Mouse (Mus musculus): ENCODE data around the gene Tmbim1.

Tmbim1 gene

DNA sequence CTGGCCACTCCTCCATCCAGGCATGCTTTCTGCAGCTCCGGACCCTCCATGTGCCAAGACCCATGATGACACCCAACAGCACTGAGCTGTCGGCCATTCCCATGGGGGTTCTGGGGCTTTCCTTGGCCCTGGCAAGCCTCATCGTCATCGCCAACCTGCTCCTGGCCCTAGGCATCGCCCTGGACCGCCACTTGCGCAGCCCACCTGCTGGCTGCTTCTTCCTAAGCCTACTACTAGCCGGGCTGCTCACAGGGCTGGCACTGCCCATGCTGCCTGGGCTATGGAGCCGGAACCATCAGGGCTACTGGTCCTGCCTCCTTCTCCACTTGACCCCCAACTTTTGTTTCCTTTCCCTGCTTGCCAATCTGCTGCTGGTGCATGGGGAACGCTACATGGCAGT is 26.9 kb downstream of the Tmbim1 start, which contains the start of gene Gpbar1:
Gene Gpbar1 (plus strand): TSS at position 13 of the 400 bp plus-strand sequence.
- no peak for DNase-seq (ENCODE audit: low spot score in 2 of 2)

GRCm38 (mm10) chr1:74277883-74278537 is 27.4 kb downstream of the Tmbim1 start:
- no peak for DNase-seq (ENCODE audit: low spot score in 2 of 2)

- DNase-seq (ENCODE audit: low spot score in 2 of 2): no peak
These were observed 28.4 kb downstream of the Tmbim1 start for GRCm38 (mm10) chr1:74277041-74277440.

DNA sequence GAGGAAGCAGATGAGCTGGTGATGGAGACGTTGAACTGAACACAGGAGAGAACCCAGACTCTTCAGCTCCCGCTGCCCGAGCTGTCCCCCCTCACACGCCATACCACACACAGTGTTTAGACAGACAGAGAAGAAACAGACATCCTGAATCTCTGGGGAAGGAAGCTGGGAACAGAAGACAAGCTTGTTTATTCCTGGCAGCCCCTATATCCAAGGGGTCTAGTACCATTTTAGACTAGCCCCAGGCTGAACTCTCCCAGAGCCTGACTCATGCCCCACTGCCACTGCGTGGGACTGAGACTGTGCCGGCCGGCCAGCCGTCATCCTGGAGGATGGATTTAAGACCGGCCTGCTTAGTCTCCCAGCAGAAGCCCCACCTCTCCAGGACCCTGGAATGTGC is 30.4 kb downstream of the Tmbim1 start:
- no peak for DNase-seq (ENCODE audit: low spot score in 2 of 2)

DNA sequence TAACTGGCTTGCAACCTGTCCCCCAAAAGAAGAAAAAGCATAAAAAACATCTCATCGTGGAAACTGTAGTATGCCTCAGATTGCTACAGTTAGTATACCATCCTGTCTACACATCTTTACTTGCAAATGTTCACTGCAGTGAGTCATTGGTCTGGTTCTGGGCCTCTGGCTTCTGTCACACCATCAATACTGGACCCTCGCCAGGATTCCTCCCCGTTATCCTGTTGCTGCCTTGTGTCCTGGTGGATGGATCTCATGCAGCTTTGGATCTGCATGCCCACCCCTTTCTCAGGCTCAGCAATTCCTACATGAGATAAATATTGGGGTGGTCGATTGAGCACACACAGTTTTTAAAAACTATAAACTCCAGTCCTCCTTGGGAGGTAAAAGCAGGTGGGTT is 33.8 kb downstream of the Tmbim1 start:
- no peak for DNase-seq (ENCODE audit: low spot score in 2 of 2)

GRCm38 (mm10) chr1:74268750-74269149 is 36.7 kb downstream of the Tmbim1 start:
- no peak for DNase-seq (ENCODE audit: low spot score in 2 of 2)

DNA sequence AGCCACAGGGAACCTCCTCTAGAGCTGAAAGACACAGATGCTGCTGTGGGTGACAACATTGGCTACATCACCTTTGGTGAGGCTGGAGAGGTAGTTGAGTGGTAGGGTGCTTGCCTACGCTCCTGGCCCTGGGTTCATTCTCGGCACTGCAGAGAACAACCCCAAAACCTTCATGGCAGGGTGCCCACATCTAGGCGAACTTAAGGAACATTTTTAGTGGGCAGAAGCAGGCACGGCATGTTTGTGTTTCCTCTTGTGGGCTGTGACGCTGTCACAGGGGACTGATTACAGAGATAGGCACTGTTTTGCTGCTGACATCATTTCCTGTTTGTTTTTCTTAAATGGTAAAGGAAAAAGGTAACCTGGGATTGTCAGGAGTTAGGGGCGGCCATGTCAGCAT is 42.9 kb downstream of the Tmbim1 start:
- DNase-seq (ENCODE audit: low spot score in 2 of 2): no peak

DNA sequence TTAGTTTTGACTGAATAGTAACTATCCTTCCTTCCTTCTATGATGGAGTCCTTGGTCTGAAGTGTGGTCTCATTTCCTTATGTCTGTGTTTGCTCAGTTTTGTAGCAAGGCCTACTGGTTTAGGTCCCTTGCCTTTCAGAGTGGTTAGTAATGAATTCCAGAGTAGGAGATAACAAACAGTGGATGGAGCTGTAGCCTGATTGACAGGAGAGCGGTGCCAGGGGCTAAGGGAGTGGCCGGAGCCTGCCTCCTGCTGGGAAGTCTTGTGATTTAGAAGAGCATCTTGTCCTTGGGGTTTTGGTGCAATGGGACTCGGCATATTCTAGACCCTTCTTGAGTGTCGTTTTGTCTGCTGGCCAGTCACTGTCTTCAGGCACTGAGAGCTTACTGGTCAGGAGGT is 48.6 kb downstream of the Tmbim1 start:
- no peak for DNase-seq (ENCODE audit: low spot score in 2 of 2)

DNA sequence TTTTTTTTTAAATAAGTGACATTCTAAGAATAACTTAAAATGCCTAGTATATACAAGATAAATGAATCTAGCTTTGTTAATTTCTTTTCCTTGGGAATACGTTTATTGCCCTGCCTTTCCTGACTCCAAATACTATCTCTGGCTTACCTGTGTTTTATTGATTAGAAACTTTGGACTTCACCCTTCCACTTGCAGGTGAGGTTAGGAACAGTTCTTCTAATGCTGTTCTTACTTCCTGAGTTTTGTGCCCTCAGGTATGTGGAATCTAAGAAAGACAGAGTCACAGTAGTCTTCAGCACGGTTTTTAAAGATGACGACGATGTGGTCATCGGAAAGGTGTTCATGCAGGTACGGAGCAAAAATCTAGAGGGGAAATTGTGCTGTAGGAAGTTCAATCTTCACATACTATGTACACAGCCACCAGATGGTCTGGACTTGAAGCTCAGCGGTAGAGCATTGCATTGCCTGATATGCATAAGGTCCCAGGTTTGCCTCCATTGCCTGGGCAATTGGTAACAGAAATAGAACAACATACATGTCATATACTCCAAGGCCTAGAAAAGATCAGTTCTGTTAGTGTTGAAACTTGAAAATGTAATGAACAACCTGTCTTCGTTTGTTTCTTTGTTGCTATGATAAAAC is 49.6 kb downstream of the Tmbim1 start:
- no peak for DNase-seq (ENCODE audit: low spot score in 2 of 2)

DNA sequence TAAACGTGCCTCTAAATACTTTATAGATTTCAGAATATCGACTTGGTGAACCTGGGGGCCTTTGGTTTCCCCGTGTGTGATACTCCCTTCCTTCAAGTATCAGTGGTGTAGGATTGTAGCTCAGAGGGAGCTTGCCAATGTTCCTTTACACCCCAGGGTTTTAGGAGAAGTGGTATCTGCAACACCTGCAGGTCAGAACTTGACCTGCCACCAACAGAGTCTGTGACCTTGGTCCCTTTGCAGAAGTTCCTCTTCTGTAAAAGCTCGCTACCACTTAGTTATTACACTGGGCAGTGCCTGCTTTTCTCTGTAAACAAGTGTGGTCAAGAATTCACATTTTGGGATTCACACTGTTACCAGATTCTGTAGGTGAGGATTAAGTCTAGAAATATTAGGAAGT is 55.3 kb downstream of the Tmbim1 start:
- no peak for DNase-seq (ENCODE audit: low spot score in 2 of 2)

DNA sequence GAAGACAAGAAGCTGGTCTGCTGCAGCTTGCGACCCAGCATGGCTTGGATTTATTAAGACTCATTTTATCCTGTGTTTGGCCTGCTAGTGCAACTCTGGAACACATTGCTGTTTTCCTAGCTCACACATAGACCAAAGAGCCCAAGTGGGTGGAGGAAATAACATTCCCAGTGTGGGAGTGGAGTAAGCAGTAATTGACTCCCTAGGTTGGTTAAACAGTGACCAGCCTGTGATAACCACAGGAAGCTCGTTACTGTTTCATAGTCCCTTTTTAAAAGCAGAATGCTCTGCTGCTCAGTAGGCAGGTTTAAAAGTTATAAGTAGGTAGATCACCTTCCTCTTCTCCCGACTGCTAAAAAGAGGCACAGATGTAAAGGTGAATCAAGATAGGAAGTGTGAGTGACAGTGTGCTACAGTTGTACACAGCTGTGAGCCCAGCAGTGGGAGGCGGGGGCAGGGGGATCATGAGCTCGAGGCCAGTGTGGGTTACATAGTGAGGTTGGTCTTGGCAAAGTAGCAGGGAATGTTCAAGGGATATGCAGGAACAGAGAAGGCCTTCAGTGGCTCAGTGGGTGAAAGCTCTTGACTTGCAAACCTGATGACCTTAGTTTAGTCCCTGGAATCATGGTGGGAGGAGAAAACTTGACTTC is 56.0 kb downstream of the Tmbim1 start:
- DNase-seq (ENCODE audit: low spot score in 2 of 2): no peak

- no peak for DNase-seq (ENCODE audit: low spot score in 2 of 2)
These were observed 56.6 kb downstream of the Tmbim1 start for GRCm38 (mm10) chr1:74248799-74249198.

GRCm38 (mm10) chr1:74245525-74245924 is 59.9 kb downstream of the Tmbim1 start:
- DNase-seq (ENCODE audit: low spot score in 2 of 2): no peak

- DNase-seq (ENCODE audit: low spot score in 2 of 2): no peak
These were observed 64.6 kb downstream of the Tmbim1 start for GRCm38 (mm10) chr1:74240832-74241231.

- DNase-seq (ENCODE audit: low spot score in 2 of 2): peak; percentile 52 to 57
These were observed 65.1 kb downstream of the Tmbim1 start for GRCm38 (mm10) chr1:74240311-74240710.

DNA sequence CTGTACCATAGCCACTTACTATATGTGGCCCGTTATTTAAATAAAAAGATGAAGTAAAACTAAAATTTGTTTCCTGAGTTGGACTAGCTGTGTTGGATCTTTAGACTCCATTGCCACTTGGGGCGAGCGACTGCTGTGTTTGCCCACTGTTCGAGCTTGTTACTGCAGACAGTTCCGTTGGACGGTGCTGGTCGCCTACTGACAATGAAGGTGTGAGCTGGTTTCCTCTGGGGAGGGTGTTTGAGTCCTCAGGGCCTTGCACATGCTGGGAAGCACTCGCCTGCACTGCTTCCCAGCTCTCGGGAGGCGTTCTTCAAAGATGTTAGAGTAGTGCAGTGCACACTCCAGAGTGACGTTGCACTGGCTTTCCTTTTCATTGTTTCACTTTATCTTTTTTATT is 65.8 kb downstream of the Tmbim1 start:
- DNase-seq (ENCODE audit: low spot score in 2 of 2): no peak

DNA sequence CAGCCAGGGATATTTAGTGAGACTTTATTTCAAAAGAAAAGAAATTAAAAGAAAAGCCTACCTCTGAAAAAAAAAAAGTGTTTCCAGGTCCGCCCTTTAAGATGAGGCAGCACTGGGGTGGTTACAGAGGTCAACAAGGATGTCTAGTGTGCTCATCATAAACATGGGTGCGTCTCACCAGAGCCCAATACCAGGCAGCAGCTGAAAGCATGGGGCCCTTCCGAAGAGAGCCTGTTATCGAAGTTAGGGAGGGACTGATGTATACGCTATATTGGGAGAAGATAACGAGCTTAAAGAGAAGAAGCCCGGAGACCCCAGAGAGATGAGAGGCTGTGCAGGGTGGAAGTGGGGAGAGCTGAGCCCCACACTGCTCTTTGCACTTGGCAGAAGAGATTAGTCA is 66.3 kb downstream of the Tmbim1 start:
- DNase-seq (ENCODE audit: low spot score in 2 of 2): no peak
